Mouse (Mus musculus): ENCODE measurements around the gene F3. TPM values are rescaled to one million over a fixed set of nuclear protein-coding genes. Genes with fewer than 3 reads are reported as not detected.

The F3 gene
- polyA plus RNA-seq, 1 experiment from 2014 or later: 8.9 TPM

- no peak for ATAC-seq (replicated peaks; ENCODE audit: extremely low read depth, insufficient read depth, low FRiP score)
- Histone ChIP-seq H3K27ac (ENCODE audit: low read length) (no peak overlapping the region), H3K4me1 (ENCODE audit: control insufficient read depth, insufficient read depth, low read length) (peaks cover 12% of the 10 kb centered on the region), H3K27me3 (ENCODE audit: control insufficient read depth, insufficient read depth, low read length) (no peaks in the 10 kb centered on the region), H3K36me3 (ENCODE audit: control insufficient read depth, insufficient read depth) (no peaks in the 10 kb centered on the region), H3K9ac (ENCODE audit: low read length) (no peak overlapping the region), H3K4me3 (ENCODE audit: low read length) (no peak overlapping the region), H3K9me3 (replicated peaks; ENCODE audit: control insufficient read depth, low read length) (no peaks in the 10 kb centered on the region), H3K4me2 (ENCODE audit: low read depth, low read length) (no peak overlapping the region)
- 71% methylated on average over 7 of the region's 7 CpGs for WGBS
Observed at GRCm38 (mm10) chr3:121703155-121703879, 20.0 kb upstream of the F3 start.

DNA sequence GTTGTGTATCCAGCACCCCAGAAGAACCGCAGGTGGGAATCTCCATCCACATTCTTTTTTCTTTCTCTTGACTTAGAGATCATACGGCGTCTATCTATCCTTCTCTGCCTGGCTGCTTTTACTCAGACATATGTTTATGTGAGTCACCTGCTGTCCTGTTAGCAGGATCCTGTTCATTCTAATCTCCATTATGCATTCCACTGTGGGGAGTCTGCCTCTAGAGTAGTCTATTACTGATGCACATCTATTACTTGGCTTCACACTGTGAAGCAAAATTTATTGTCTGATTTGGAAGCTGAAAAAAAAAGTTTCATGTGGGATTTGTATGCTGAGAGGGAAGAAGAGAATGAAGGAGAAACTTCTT, 19.5 kb upstream of the F3 start:
- peaks cover 12% of the 10 kb centered on the region for H3K4me1 ChIP-seq (ENCODE audit: control insufficient read depth, insufficient read depth, low read length)
- H3K36me3 ChIP-seq (ENCODE audit: control insufficient read depth, insufficient read depth): no peaks in the 10 kb centered on the region
- no peak overlapping the region for H3K4me2 ChIP-seq (ENCODE audit: low read depth, low read length)
- H3K27me3 ChIP-seq (ENCODE audit: control insufficient read depth, insufficient read depth, low read length): no peaks in the 10 kb centered on the region
- no peak overlapping the region for H3K27ac ChIP-seq (ENCODE audit: low read length)
- no peaks in the 10 kb centered on the region for H3K9me3 ChIP-seq (replicated peaks; ENCODE audit: control insufficient read depth, low read length)
- no peak overlapping the region for H3K9ac ChIP-seq (ENCODE audit: low read length)
- ATAC-seq (replicated peaks; ENCODE audit: extremely low read depth, insufficient read depth, low FRiP score): no peak
- 87% methylated on average over 3 of the region's 3 CpGs for WGBS
- H3K4me3 ChIP-seq (ENCODE audit: low read length): no peak overlapping the region

GRCm38 (mm10) chr3:121706087-121706486, 17.2 kb upstream of the F3 start:
- no peaks in the 10 kb centered on the region for H3K36me3 ChIP-seq (ENCODE audit: control insufficient read depth, insufficient read depth)
- 43% methylated on average over 5 of the region's 5 CpGs for WGBS
- H3K4me1 ChIP-seq (ENCODE audit: control insufficient read depth, insufficient read depth, low read length): peaks cover 9% of the 10 kb centered on the region
- no peak overlapping the region for H3K4me3 ChIP-seq (ENCODE audit: low read length)
- no peak overlapping the region for H3K4me2 ChIP-seq (ENCODE audit: low read depth, low read length)
- no peak for ATAC-seq (replicated peaks; ENCODE audit: extremely low read depth, insufficient read depth, low FRiP score)
- no peak overlapping the region for H3K27ac ChIP-seq (ENCODE audit: low read length)
- H3K9me3 ChIP-seq (replicated peaks; ENCODE audit: control insufficient read depth, low read length): no peaks in the 10 kb centered on the region
- no peak overlapping the region for H3K9ac ChIP-seq (ENCODE audit: low read length)
- no peaks in the 10 kb centered on the region for H3K27me3 ChIP-seq (ENCODE audit: control insufficient read depth, insufficient read depth, low read length)

GRCm38 (mm10) chr3:121707106-121707505, 16.2 kb upstream of the F3 start:
- no peak for ATAC-seq (replicated peaks; ENCODE audit: extremely low read depth, insufficient read depth, low FRiP score)
- H3K4me2 ChIP-seq (ENCODE audit: low read depth, low read length): no peak overlapping the region
- H3K27ac ChIP-seq (ENCODE audit: low read length): no peak overlapping the region
- WGBS: 90% methylated on average over 4 of the region's 4 CpGs
- H3K4me3 ChIP-seq (ENCODE audit: low read length): no peak overlapping the region
- H3K36me3 ChIP-seq (ENCODE audit: control insufficient read depth, insufficient read depth): no peaks in the 10 kb centered on the region
- peaks cover 13% of the 10 kb centered on the region for H3K4me1 ChIP-seq (ENCODE audit: control insufficient read depth, insufficient read depth, low read length)
- no peak overlapping the region for H3K9ac ChIP-seq (ENCODE audit: low read length)
- H3K9me3 ChIP-seq (replicated peaks; ENCODE audit: control insufficient read depth, low read length): no peaks in the 10 kb centered on the region
- H3K27me3 ChIP-seq (ENCODE audit: control insufficient read depth, insufficient read depth, low read length): no peaks in the 10 kb centered on the region

- no peak overlapping the region for H3K4me3 ChIP-seq (ENCODE audit: low read length)
- H3K9ac ChIP-seq (ENCODE audit: low read length): no peak overlapping the region
- peaks cover 24% of the 10 kb centered on the region for H3K4me1 ChIP-seq (ENCODE audit: control insufficient read depth, insufficient read depth, low read length)
- no peaks in the 10 kb centered on the region for H3K9me3 ChIP-seq (replicated peaks; ENCODE audit: control insufficient read depth, low read length)
- H3K4me2 ChIP-seq (ENCODE audit: low read depth, low read length): no peak overlapping the region
- 73% methylated on average over 7 of the region's 7 CpGs for WGBS
- no peak; the same call in 1 of the 2 replicates for ATAC-seq (replicated peaks; ENCODE audit: extremely low read depth, insufficient read depth, low FRiP score)
- no peaks in the 10 kb centered on the region for H3K36me3 ChIP-seq (ENCODE audit: control insufficient read depth, insufficient read depth)
- no peaks in the 10 kb centered on the region for H3K27me3 ChIP-seq (ENCODE audit: control insufficient read depth, insufficient read depth, low read length)
- H3K27ac ChIP-seq (ENCODE audit: low read length): 0 out of 2 replicates have a peak overlapping the region, but pooled peaks have one; percentile 2
Observed at GRCm38 (mm10) chr3:121710894-121711531, 12.3 kb upstream of the F3 start.

GRCm38 (mm10) chr3:121712222-121712621, 11.1 kb upstream of the F3 start:
- no peak overlapping the region for H3K9ac ChIP-seq (ENCODE audit: low read length)
- H3K27me3 ChIP-seq (ENCODE audit: control insufficient read depth, insufficient read depth, low read length): no peaks in the 10 kb centered on the region
- no peak overlapping the region for H3K4me2 ChIP-seq (ENCODE audit: low read depth, low read length)
- 66% methylated on average over 4 of the region's 4 CpGs for WGBS
- H3K4me1 ChIP-seq (ENCODE audit: control insufficient read depth, insufficient read depth, low read length): peaks cover 18% of the 10 kb centered on the region
- no peaks in the 10 kb centered on the region for H3K9me3 ChIP-seq (replicated peaks; ENCODE audit: control insufficient read depth, low read length)
- H3K4me3 ChIP-seq (ENCODE audit: low read length): no peak overlapping the region
- H3K27ac ChIP-seq (ENCODE audit: low read length): no peak overlapping the region
- ATAC-seq (replicated peaks; ENCODE audit: extremely low read depth, insufficient read depth, low FRiP score): no peak
- no peaks in the 10 kb centered on the region for H3K36me3 ChIP-seq (ENCODE audit: control insufficient read depth, insufficient read depth)

GRCm38 (mm10) chr3:121713151-121713701, 10.1 kb upstream of the F3 start:
- 16% methylated on average over 17 of the region's 17 CpGs for WGBS
- Histone ChIP-seq H3K4me1 (ENCODE audit: control insufficient read depth, insufficient read depth, low read length) (peaks cover 18% of the 10 kb centered on the region), H3K36me3 (ENCODE audit: control insufficient read depth, insufficient read depth) (no peaks in the 10 kb centered on the region), H3K27ac (ENCODE audit: low read length) (no peak overlapping the region), H3K27me3 (ENCODE audit: control insufficient read depth, insufficient read depth, low read length) (no peaks in the 10 kb centered on the region), H3K4me3 (ENCODE audit: low read length) (no peak overlapping the region; the same call in 1 of the 2 replicates), H3K4me2 (ENCODE audit: low read depth, low read length) (peak overlapping the region; percentile 28), H3K9ac (ENCODE audit: low read length) (no peak overlapping the region; the same call in 1 of the 2 replicates), H3K9me3 (replicated peaks; ENCODE audit: control insufficient read depth, low read length) (no peaks in the 10 kb centered on the region)
- ATAC-seq (replicated peaks; ENCODE audit: extremely low read depth, insufficient read depth, low FRiP score): no peak; the same call in 1 of the 2 replicates

GRCm38 (mm10) chr3:121713816-121714215, 9.5 kb upstream of the F3 start:
- Histone ChIP-seq H3K27ac (ENCODE audit: low read length) (no peak overlapping the region), H3K27me3 (ENCODE audit: control insufficient read depth, insufficient read depth, low read length) (no peaks in the 10 kb centered on the region), H3K4me1 (ENCODE audit: control insufficient read depth, insufficient read depth, low read length) (peaks cover 18% of the 10 kb centered on the region), H3K9ac (ENCODE audit: low read length) (no peak overlapping the region; the same call in 1 of the 2 replicates), H3K4me2 (ENCODE audit: low read depth, low read length) (peak overlapping the region; percentile 28), H3K9me3 (replicated peaks; ENCODE audit: control insufficient read depth, low read length) (no peaks in the 10 kb centered on the region), H3K36me3 (ENCODE audit: control insufficient read depth, insufficient read depth) (no peaks in the 10 kb centered on the region), H3K4me3 (ENCODE audit: low read length) (no peak overlapping the region)
- 46% methylated on average over 8 of the region's 8 CpGs for WGBS
- no peak for ATAC-seq (replicated peaks; ENCODE audit: extremely low read depth, insufficient read depth, low FRiP score)

DNA sequence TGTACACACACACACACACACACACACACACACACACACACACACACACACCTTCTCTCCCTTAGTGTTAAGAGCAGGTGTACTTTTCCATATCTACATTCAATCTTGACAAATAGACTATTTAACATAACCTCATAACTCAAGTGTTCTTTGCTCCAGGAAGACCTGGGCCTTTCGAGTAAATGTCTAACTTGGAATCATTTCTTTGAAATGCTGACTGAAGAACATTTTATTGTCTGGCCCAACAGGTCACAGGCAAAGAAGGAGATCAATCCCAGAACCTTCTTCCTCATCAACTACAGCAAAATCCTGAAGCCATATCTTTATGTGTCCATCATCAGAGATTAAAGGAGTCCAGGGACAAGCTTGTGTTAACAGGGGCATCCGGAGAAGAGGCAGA, 8.9 kb upstream of the F3 start:
- no peaks in the 10 kb centered on the region for H3K36me3 ChIP-seq (ENCODE audit: control insufficient read depth, insufficient read depth)
- WGBS: 67% methylated on average over 2 of the region's 2 CpGs
- H3K9ac ChIP-seq (ENCODE audit: low read length): no peak overlapping the region
- no peak for ATAC-seq (replicated peaks; ENCODE audit: extremely low read depth, insufficient read depth, low FRiP score)
- H3K9me3 ChIP-seq (replicated peaks; ENCODE audit: control insufficient read depth, low read length): no peaks in the 10 kb centered on the region
- no peaks in the 10 kb centered on the region for H3K27me3 ChIP-seq (ENCODE audit: control insufficient read depth, insufficient read depth, low read length)
- peaks cover 18% of the 10 kb centered on the region for H3K4me1 ChIP-seq (ENCODE audit: control insufficient read depth, insufficient read depth, low read length)
- H3K27ac ChIP-seq (ENCODE audit: low read length): no peak overlapping the region
- no peak overlapping the region for H3K4me2 ChIP-seq (ENCODE audit: low read depth, low read length)
- no peak overlapping the region for H3K4me3 ChIP-seq (ENCODE audit: low read length)
